In the genomic region with DNA sequence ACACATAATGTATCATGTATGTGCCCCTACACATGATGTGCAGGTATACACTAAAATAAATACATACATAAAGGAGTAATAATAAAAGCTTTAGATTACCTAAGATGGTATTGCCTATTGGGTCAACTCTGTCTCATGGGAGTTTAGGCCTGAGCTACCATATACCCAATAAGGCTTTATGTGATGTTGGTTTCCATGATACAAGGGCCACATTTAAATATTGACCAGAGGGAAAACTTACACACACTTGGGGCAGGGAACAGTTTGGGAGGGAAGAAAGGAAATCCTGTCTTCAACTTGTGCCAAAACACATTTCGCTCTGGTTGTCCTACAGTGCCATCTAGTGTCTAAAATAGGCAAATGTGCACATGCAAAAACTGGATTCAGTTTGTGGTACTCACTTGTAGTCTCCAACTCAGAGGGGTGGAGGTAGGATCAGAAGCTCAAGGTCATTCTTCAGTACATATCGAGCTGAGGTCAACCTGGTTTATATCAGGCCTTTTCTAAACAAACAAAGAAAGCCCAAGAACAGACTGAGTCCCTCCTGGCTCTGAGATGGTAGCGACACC, we compare ENCODE assay signal across 10 mouse cellular contexts. TPM values are rescaled to one million over a fixed set of nuclear protein-coding genes. Genes with fewer than 3 reads are reported as not detected.
DNase-seq lines count a peak whose midpoint lies in the region; ATAC-seq and TF ChIP-seq lines count a peak whose summit lies in the region.
"Had no signal": no experiment of that assay in that cellular context is flagged by ENCODE, and none has a peak within 500 bp of the region (broad histone marks: within the 10 kb centered on the region; RNA-seq: fewer than 3 reads in every experiment).

No protein-coding gene starts in this region.

- H3K27me3 ChIP-seq in heart, postnatal 0 days (ENCODE audit: control insufficient read depth, insufficient read depth, low read length) = no peaks in the 10 kb centered on the region
- no peaks in the 10 kb centered on the region for H3K27me3 ChIP-seq in heart, embryonic 12.5 days (replicated peaks)
- no peaks in the 10 kb centered on the region for H3K27me3 ChIP-seq in C2C12 (ENCODE audit: control insufficient read depth, insufficient read depth, insufficient read length)
- no peaks in the 10 kb centered on the region for H3K27me3 ChIP-seq in embryonic facial prominence, embryonic 11.5 days (ENCODE audit: control insufficient read depth, insufficient read depth, low read length)
- H3K27me3 ChIP-seq in kidney, postnatal 0 days (ENCODE audit: insufficient read depth, low read length) = no peaks in the 10 kb centered on the region
- H3K27me3 ChIP-seq: embryonic facial prominence, embryonic 12.5 days; liver, embryonic 13.5 days had no signal

- no peaks in the 10 kb centered on the region for H3K79me3 ChIP-seq in C2C12 (ENCODE audit: low read depth)

- no peak overlapping the region for H3K9ac ChIP-seq in heart, postnatal 0 days (replicated peaks; ENCODE audit: low read depth, low read length)
- no peak overlapping the region for H3K9ac ChIP-seq in heart, embryonic 12.5 days
- H3K9ac ChIP-seq in embryonic facial prominence, embryonic 11.5 days (replicated peaks; ENCODE audit: low read length) = no peak overlapping the region
- no peak overlapping the region for H3K9ac ChIP-seq in kidney, postnatal 0 days (ENCODE audit: low read depth, low read length)
- H3K9ac ChIP-seq: embryonic facial prominence, embryonic 12.5 days; liver, embryonic 13.5 days had no signal

- H3ac ChIP-seq in C2C12 (ENCODE audit: control insufficient read depth, insufficient read length, low read depth) = no peak overlapping the region

- no peak overlapping the region for H3K27ac ChIP-seq in heart, postnatal 0 days (ENCODE audit: low read depth)
- no peak overlapping the region for H3K27ac ChIP-seq in heart, embryonic 12.5 days (ENCODE audit: poor library complexity, severe bottlenecking)
- H3K27ac ChIP-seq in embryonic facial prominence, embryonic 11.5 days (replicated peaks; ENCODE audit: low read depth, low read length) = no peak overlapping the region
- H3K27ac ChIP-seq in kidney, postnatal 0 days = no peak overlapping the region
- H3K27ac ChIP-seq: embryonic facial prominence, embryonic 12.5 days; liver, embryonic 13.5 days had no signal

- TF ChIP-seq EP300 in heart, postnatal 0 days (IDR thresholded peaks at IDR 0.05; ENCODE audit: low read depth) = no peak

- H3K4me3 ChIP-seq in heart, postnatal 0 days (ENCODE audit: low read depth, low read length) = no peak overlapping the region
- no peak overlapping the region for H3K4me3 ChIP-seq in heart, embryonic 12.5 days
- no peak overlapping the region for H3K4me3 ChIP-seq in C2C12 (ENCODE audit: insufficient read depth, poor library complexity, severe bottlenecking)
- H3K4me3 ChIP-seq in embryonic facial prominence, embryonic 11.5 days (ENCODE audit: low read depth, low read length) = no peak overlapping the region
- H3K4me3 ChIP-seq in kidney, postnatal 0 days (replicated peaks; ENCODE audit: low read depth, low read length) = no peak overlapping the region
- H3K4me3 ChIP-seq: embryonic facial prominence, embryonic 12.5 days; liver, embryonic 13.5 days had no signal

- H3K4me2 ChIP-seq in heart, postnatal 0 days (ENCODE audit: low read depth, low read length) = no peak overlapping the region
- no peak overlapping the region for H3K4me2 ChIP-seq in heart, embryonic 12.5 days
- no peak overlapping the region for H3K4me2 ChIP-seq in embryonic facial prominence, embryonic 11.5 days (ENCODE audit: low read depth, low read length)
- no peak overlapping the region for H3K4me2 ChIP-seq in kidney, postnatal 0 days (ENCODE audit: low read length)
- H3K4me2 ChIP-seq: embryonic facial prominence, embryonic 12.5 days; liver, embryonic 13.5 days had no signal

- DNase-seq in heart, postnatal 0 days (ENCODE audit: low spot score) = peak; percentile 46
- peak; percentile 29 for DNase-seq in adrenal gland, postnatal 10 days
- DNase-seq in embryonic facial prominence, embryonic 11.5 days (ENCODE audit: low spot score) = peak; percentile 68
- peak; percentile 59 for DNase-seq in kidney, postnatal 0 days (ENCODE audit: low spot score)
- DNase-seq in spleen, adult 12 weeks (ENCODE audit: low spot score) = no peak
- DNase-seq: liver, embryonic 13.5 days had no signal

- 31% methylated on average over 3 of the region's 3 CpGs for WGBS in heart, postnatal 0 days
- WGBS in heart, embryonic 12.5 days = 31% methylated on average over 3 of the region's 3 CpGs
- 43% methylated on average over 3 of the region's 3 CpGs for WGBS in embryonic facial prominence, embryonic 11.5 days
- 45% methylated on average over 3 of the region's 3 CpGs for WGBS in kidney, postnatal 0 days

- no peaks in the 10 kb centered on the region for H3K9me3 ChIP-seq in heart, postnatal 0 days (replicated peaks; ENCODE audit: control insufficient read depth, low read length)
- no peaks in the 10 kb centered on the region; the same call in 1 of the 2 replicates for H3K9me3 ChIP-seq in heart, embryonic 12.5 days (replicated peaks)
- no peaks in the 10 kb centered on the region for H3K9me3 ChIP-seq in embryonic facial prominence, embryonic 11.5 days (replicated peaks; ENCODE audit: control insufficient read depth, low read length)
- no peaks in the 10 kb centered on the region for H3K9me3 ChIP-seq in kidney, postnatal 0 days (replicated peaks; ENCODE audit: low read length)
- H3K9me3 ChIP-seq: embryonic facial prominence, embryonic 12.5 days; liver, embryonic 13.5 days had no signal

- no peaks in the 10 kb centered on the region for H3K79me2 ChIP-seq in C2C12 (ENCODE audit: control insufficient read depth, insufficient read depth)

- H3K4me1 ChIP-seq in heart, postnatal 0 days (ENCODE audit: control insufficient read depth, insufficient read depth) = no peaks in the 10 kb centered on the region
- no peaks in the 10 kb centered on the region for H3K4me1 ChIP-seq in heart, embryonic 12.5 days (replicated peaks)
- H3K4me1 ChIP-seq in embryonic facial prominence, embryonic 11.5 days (ENCODE audit: control insufficient read depth, insufficient read depth, low read length) = no peaks in the 10 kb centered on the region
- H3K4me1 ChIP-seq in kidney, postnatal 0 days (replicated peaks; ENCODE audit: insufficient read depth, low read length) = no peaks in the 10 kb centered on the region
- H3K4me1 ChIP-seq: embryonic facial prominence, embryonic 12.5 days; liver, embryonic 13.5 days had no signal

- no peaks in the 10 kb centered on the region for H3K36me3 ChIP-seq in heart, postnatal 0 days (replicated peaks; ENCODE audit: control insufficient read depth, insufficient read depth, low read length)
- no peaks in the 10 kb centered on the region for H3K36me3 ChIP-seq in heart, embryonic 12.5 days
- no peaks in the 10 kb centered on the region for H3K36me3 ChIP-seq in C2C12 (ENCODE audit: control insufficient read depth, insufficient read depth)
- H3K36me3 ChIP-seq in embryonic facial prominence, embryonic 11.5 days (replicated peaks; ENCODE audit: control insufficient read depth, insufficient read depth, low read depth, low read length) = no peaks in the 10 kb centered on the region
- H3K36me3 ChIP-seq in kidney, postnatal 0 days (ENCODE audit: insufficient read depth, low read length) = no peaks in the 10 kb centered on the region
- H3K36me3 ChIP-seq: embryonic facial prominence, embryonic 12.5 days; liver, embryonic 13.5 days had no signal

- ATAC-seq in heart, postnatal 0 days (ENCODE audit: insufficient read depth, low read depth) = no peak
- no peak for ATAC-seq in heart, embryonic 12.5 days (ENCODE audit: insufficient number of reproducible peaks, low FRiP score)
- no peak for ATAC-seq in embryonic facial prominence, embryonic 11.5 days (replicated peaks; ENCODE audit: insufficient number of reproducible peaks, low FRiP score, low TSS enrichment, low read depth)
- ATAC-seq in kidney, postnatal 0 days (replicated peaks; ENCODE audit: low FRiP score, low read depth) = no peak
- ATAC-seq in megakaryocyte, adult 5-6 weeks (ENCODE audit: poor library complexity, severe bottlenecking) = peak; percentile 66; the same call in 1 of the 2 replicates

- TF ChIP-seq CTCF in heart, postnatal 0 days (IDR thresholded peaks at IDR 0.05; ENCODE audit: low read depth) = peak; percentile 81
- peak; percentile 1 for TF ChIP-seq CTCF in C2C12 (IDR thresholded peaks at IDR 0.05; ENCODE audit: control insufficient read depth, insufficient read depth, insufficient read length)
- peak; percentile 88 for TF ChIP-seq CTCF in kidney, postnatal 0 days (IDR thresholded peaks at IDR 0.05; ENCODE audit: low read depth)

TF ChIP-seq in C2C12, 6 proteins besides CTCF, POLR2A, EP300 and RAD21:
- no peak for TF ChIP-seq FOSL1 (IDR thresholded peaks at IDR 0.05; ENCODE audit: insufficient read depth, low read length, poor library complexity, severe bottlenecking)
- TF ChIP-seq MYOG (IDR thresholded peaks at IDR 0.05; ENCODE audit: control insufficient read depth, extremely low read depth, insufficient read length) = no peak
- TF ChIP-seq MYOD1 (IDR thresholded peaks at IDR 0.05; ENCODE audit: control insufficient read depth, insufficient read length, low read depth) = no peak
- no peak for TF ChIP-seq CEBPB (IDR thresholded peaks at IDR 0.05; ENCODE audit: low read depth)
- TF ChIP-seq USF1 (IDR thresholded peaks at IDR 0.05; ENCODE audit: low read depth) = no peak
- TF ChIP-seq MAX (IDR thresholded peaks at IDR 0.05) = no peak

RNA-seq across cellular contexts. Expression of gene Cdkl5, which starts 38.8 kb away (rescaled TPM):
- 3.3 and 4.4 TPM in 2 replicates for total RNA-seq in heart, postnatal 0 days (2014; rRNA removed; ENCODE audit: low replicate concordance)
- polyA plus RNA-seq in heart, postnatal 0 days (2015; fragmentation: Nextera tagmentation; extraction: Ambion mirVana) = 1.7 TPM in 2 replicates
- polyA plus RNA-seq in heart, embryonic 12.5 days (2016; fragmentation: Nextera tagmentation; extraction: Ambion mirVana) = 1.9 and 2.2 TPM in 2 replicates
- polyA plus RNA-seq in C2C12 (2012; fragmentation: generic; extraction: Trizol) = 0.25 TPM
- 10 to 100 TPM; 10.0 to 10.9 TPM for total RNA-seq in adrenal gland, postnatal 10 days (2021)
- 1.5 and 1.7 TPM in 2 replicates for polyA plus RNA-seq in embryonic facial prominence, embryonic 11.5 days (2014; fragmentation: Nextera tagmentation; extraction: Ambion mirVana)
- polyA plus RNA-seq in kidney, postnatal 0 days (2015; fragmentation: Nextera tagmentation; extraction: Ambion mirVana) = 1.5 and 1.8 TPM in 2 replicates
- total RNA-seq in megakaryocyte, adult 5-6 weeks (2015) = 0.85 and 1.2 TPM in 2 replicates
- total RNA-seq in megakaryocyte, adult 5-6 weeks (2017) = 1.2 and 1.6 TPM in 2 replicates

Comparison
In these comparisons a context has a peak if more than half of its experiments do, and no peak if none do; other contexts are left out.
1. CTCF ChIP-seq: peak in every context shown above with its lines; median percentile 88 in kidney, postnatal 0 days; 81 in heart, postnatal 0 days; 1 in C2C12.